Mouse (Mus musculus): Measurements from ENCODE around the gene D230025D16Rik.
A peak's percentile ranks its signal among the peaks of the same experiment; 100 is the strongest.
"Not testable (repeated sequence)": the region's sequence is repeated elsewhere in the genome, so short reads cannot be mapped to it uniquely, and the experiment has no call there.

The D230025D16Rik gene

DNA sequence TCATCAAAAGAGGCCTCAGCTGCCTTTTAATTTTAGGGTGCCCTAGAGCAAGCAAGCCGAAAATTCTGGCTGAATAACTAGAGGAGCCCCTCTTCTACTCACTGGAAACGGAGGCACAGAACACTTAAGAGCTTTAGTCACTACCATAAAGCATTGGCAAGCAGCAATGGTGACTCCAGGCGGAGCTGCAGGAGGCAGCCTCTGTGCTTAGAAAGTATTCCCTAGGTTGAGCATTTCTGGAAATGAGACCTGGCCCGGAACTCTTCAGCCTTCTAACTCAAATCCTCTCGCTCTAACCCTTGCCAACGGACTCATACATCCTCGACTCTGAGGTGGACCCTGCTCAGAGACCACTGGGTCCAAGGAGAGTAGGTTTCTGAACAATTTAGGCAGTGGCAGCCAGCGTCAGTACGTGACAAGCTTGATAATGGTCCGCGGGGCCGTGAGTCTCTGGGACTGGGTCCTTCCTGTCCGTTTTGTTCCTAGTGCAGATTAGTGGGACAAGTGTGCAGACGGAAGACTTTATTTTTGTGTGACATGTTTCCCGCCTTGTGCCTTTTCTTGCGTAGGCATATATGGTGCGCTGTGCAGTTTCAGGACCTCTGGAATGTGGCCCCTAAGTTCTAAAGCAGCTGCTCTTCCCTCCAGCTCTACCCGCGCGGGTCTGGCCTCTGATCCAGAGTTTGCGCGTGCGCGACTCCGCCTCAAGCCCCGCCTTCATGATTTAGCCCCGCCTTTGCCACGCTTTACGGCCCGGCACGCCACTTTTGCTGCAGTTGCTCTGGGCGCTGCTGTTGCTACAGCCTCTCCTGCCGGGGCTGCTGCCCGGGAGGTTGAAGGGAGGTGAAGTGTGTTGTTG is at the start of gene D230025D16Rik:
Gene D230025D16Rik, plus strand, starts transcription at position 733 of the 859 bp plus-strand sequence.
- DNase-seq (ENCODE audit: low spot score) = peak; percentile 95

GRCm38 (mm10) chr8:105175287-105175686 is 49.7 kb upstream of the D230025D16Rik start:
- DNase-seq (ENCODE audit: low spot score) = not testable (repeated sequence)

- DNase-seq (ENCODE audit: low spot score) = no peak
These were observed 46.6 kb upstream of the D230025D16Rik start for GRCm38 (mm10) chr8:105178211-105178800.

DNA sequence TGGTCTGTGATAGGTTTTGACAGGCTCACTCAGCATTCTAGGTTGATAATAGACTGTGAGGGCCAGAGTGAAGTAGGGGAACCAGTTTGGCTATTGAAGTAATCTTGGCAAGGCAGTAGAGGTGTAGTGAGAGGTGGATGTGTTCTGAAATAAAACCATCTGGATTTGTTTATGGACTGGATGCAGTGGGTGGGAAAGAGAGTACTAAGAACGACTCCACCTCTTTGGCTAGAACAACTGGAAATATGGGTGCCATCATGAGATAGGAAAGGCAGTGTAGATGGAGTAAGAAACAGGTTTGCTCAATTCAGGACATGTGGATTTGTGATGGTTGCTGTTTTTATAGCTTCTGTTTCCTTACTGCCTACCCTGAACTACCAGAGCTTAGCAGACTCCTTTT is 42.7 kb upstream of the D230025D16Rik start:
- no peak for DNase-seq (ENCODE audit: low spot score)

DNA sequence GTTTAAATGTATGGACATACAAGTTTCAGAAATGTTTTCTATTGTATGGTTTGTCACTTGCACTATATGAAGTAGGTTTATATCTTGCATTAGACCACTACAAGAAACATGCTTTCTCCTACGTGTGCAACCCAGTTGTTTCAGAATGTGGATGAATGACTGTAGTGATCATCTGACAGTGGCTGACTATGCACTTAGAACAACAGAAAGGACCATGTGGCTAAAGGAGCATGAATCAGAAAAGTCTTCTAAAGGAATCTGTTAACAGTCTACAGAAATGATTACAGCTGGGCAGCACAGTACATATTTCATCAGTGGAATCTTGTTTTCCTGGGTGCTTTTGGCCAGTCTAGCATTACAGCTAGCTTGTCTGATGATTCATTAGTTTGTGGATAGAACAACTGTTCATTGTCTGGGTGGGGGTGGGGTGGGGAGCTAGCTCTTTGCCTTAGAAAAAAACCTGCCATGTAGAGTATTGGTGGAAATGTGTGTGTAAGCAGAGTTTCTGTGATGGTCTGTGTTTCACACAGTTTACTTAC is 38.4 kb upstream of the D230025D16Rik start:
- no peak for DNase-seq (ENCODE audit: low spot score)

DNA sequence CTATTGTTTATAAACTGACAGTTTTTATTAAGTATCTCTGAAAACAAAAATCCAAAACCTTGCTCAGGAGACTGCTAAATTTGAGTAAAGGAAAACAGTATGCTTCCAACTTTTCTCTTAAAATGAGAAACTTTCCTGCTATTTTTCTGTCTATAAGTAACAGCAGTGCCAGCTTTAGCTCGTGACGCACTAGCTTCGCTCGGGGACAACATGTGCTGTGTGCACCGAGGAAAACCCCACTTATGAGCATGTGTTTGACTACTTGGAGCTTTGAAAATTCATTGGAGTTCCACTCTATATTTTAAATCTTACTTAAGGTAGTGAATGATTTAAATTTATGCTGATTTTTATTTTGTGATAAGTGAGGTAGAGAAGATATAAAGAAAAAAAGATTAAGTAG is 32.8 kb upstream of the D230025D16Rik start:
- DNase-seq (ENCODE audit: low spot score) = no peak

DNA sequence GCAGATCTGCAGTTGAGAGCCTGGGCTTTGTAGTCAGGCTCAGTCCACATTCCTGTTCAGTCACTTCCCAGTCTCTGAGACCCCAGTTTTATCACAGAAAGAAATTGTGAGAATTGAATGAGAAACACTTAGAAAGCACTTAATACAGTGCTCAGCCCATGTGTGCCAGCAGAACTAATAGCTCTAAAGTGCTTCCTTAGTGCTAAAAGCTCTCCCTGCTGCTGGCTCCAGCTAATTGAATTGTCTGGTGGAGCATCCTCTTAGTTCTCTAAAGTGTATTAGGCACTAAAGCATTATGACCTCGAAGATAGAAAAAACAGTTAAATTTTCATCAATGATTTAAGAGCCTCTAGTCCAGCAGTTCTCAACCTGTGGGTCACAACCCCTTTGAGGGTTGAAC is 19.2 kb upstream of the D230025D16Rik start:
- no peak for DNase-seq (ENCODE audit: low spot score)

DNA sequence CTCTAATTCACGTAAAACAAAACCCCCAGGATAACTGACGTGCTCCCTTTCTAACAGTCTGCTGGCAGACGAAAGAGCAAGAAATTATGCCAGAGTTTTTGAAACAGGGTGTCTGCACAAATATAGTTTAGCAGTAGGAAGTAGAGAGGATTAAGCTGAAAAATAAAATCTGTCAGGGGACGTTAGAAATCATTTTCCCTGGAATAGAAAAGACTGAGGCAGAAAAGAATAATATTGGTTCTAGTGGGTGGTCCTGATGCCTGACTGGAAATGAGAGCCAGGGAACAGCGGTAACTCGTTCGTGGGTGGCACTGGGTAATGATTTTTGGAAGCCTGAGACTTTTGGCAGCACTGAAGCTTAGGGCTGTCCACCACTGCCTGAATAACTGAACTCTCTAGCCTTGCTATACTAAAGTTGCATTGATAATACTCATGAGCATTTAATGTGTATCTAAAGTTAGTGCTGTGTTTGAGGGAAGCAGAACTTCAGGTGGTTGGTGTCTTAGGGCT is 18.1 kb upstream of the D230025D16Rik start:
- DNase-seq (ENCODE audit: low spot score) = peak; percentile 36

DNA sequence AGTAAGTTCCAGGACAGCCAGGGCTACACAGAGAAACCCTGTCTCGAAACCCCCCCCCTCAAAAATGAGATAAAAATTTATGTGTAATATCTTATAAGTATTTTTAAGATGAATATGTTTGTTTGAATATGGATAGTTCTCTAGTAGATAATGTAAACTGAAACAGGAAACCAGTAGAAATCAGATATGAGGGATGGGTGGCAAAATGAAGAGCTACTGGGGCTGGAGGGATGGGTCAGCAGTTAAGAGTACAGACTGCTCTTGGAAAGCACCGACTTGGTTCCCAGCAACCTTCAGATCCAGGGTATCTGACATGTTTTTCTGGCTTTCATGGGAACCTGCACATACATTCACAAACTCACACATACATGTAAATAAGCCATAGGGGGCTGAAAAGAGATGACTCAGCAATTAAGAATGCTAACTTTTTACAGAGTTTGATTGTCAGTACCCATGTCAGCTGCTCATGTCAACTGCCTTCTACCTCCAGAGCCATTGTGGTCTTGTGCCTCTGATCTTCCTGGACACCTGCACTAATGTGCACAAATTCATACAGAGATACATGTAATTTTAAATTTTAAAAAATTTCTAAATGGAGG is 17.2 kb upstream of the D230025D16Rik start:
- DNase-seq (ENCODE audit: low spot score) = no peak

DNA sequence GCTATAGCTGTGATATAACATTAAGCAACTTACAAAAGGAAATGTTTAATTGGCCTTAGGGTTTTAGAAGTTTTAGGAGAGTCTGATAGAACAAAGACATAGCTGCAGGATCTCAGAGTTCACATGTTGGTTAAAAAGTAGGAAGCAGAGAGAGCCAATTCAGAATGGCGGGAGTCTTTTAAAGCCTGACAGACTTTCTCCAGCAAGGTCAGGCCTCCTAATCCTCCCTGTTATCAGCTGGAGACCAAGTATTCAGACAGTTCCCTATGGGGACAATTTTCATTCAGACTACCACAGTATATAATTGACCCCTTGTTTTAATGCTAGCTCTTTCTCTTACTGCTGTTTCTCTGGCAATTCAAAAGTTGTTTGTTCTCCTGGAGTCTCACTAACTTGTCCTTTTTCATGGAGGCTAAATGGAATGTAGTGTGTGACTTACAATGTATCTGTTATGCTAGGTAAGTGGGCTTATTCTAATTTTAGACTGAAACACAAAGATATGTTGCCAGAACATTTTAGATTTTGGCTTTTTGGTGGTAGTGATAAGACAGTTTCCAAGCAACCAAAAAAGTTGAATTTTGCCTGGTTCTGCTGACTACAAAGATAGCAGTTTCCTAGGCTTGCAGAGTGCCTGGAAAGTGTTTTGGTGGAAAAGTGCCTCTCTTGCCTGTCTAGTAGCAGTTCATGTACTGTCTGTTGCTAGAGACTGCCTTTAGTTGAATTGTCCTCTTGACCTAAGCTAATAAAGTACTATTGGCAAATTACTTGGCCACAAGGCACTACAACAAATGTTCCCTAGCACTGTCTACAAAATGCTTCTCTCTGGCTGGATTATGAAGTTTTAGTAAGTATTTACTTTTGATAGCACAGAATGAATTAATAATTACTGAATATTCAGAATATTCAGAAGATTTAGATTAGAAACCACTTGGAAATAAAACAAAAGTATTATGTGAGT is 15.5 kb upstream of the D230025D16Rik start:
- no peak for DNase-seq (ENCODE audit: low spot score)

GRCm38 (mm10) chr8:105214104-105214503 is 10.8 kb upstream of the D230025D16Rik start:
- no peak for DNase-seq (ENCODE audit: low spot score)

DNA sequence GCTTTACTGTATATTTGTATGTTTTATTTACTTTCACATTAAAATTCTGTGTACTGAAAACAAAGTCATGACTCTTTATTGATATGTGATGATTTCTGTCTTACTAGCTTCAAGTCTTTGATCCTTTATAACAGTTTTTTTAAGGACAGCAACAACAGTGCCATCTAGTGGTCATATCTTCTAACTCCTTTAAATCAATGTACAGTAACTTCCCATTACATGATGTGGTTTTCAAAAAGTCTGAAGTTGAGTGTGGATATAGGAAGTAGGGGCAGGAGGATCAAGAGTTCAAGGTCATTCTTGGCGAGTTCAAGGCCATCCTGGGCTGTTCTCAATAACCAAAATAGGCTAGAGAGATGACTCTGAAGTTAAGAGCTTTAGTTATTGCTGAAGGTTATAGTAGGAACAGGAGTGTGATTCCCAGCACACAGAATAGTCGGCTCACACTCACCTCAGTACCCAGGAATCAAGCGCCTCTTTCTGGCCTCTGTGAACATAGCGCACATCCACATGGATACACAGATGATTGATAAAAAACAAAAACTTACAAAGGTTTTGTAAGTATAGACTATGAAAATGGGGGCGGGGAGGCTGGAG is 6.9 kb upstream of the D230025D16Rik start:
- peak; percentile 30 for DNase-seq (ENCODE audit: low spot score)

GRCm38 (mm10) chr8:105223850-105224249 is 1.1 kb upstream of the D230025D16Rik start:
- DNase-seq (ENCODE audit: low spot score) = no peak

DNA sequence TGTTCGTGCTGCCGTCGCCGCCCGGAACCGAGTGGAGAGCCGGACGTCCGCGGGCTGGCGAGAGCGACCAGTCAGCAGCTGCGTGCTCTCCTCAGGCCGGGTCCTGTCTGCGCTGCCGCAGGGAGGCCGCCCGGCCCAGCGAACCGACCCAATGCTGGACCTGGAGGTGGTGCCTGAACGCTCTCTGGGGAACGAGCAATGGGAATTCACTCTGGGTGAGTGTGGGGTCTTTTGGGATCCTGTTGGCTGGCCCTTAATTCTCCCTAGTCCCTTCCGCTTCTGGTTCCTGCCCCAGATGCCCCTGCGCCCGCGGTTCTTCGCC is 288 bp downstream of the D230025D16Rik start:
- no peak for DNase-seq (ENCODE audit: low spot score)

- DNase-seq (ENCODE audit: low spot score) = no peak
These were observed 972 bp downstream of the D230025D16Rik start for GRCm38 (mm10) chr8:105225917-105226316.

- no peak for DNase-seq (ENCODE audit: low spot score)
These were observed 6.8 kb downstream of the D230025D16Rik start for GRCm38 (mm10) chr8:105231503-105232320.

GRCm38 (mm10) chr8:105232321-105232693 is 7.4 kb downstream of the D230025D16Rik start:
- not testable (repeated sequence) for DNase-seq (ENCODE audit: low spot score)

- DNase-seq (ENCODE audit: low spot score) = no peak
These were observed 8.4 kb downstream of the D230025D16Rik start for GRCm38 (mm10) chr8:105233126-105233935.

- DNase-seq (ENCODE audit: low spot score) = no peak
These were observed 10.3 kb downstream of the D230025D16Rik start for GRCm38 (mm10) chr8:105235206-105235605.

All from layer of hippocampus, adult 11-12 months (tissue).